Mouse (Mus musculus) splenic B cell, adult 2 months (primary cell): ENCODE results near the gene Cpsf6.

Experiments used
- DNase-seq: peaks from one replicate; pipeline ENCODE4 v3.0.0-alpha.2; 2011; ENCODE audit warnings: low read depth, low spot score
- H3K27me3 ChIP-seq: 2 replicates; pipeline ENCODE4 v1.6.1; 2012; ENCODE audit warnings: mild to moderate bottlenecking, low read length, moderate library complexity, mixed read lengths; ENCODE audit not compliant: control insufficient read depth, poor library complexity, insufficient read depth, severe bottlenecking
- H3K36me3 ChIP-seq: 2 replicates; pipeline ENCODE4 v1.6.1; 2012; ENCODE audit warnings: mild to moderate bottlenecking, low read length, moderate library complexity, mixed read lengths; ENCODE audit not compliant: control insufficient read depth, poor library complexity, insufficient read depth, severe bottlenecking

Gene Cpsf6

DNA sequence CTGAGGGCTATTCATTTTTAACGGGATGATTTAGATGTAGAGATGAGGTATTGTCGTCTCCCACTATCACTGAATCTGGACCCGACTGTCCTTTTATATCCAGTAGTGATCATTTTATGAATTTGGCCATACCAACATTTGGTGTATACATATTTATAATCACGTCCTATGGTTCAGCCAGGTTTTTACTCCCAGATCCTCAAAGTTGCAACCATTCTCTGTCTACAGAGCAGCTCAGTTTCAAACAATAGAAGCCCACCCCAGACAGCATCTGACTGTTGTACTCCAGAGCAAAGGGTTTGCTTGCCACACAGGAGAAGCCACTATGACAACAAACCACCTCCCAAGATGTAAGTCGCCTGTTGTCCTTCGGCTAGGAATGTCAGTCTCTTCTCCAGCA lies 7.2 kb upstream of the Cpsf6 start:
- H3K27me3 ChIP-seq = no peaks in the 10 kb centered on the region
- no peaks in the 10 kb centered on the region for H3K36me3 ChIP-seq
- DNase-seq = no peak

DNA sequence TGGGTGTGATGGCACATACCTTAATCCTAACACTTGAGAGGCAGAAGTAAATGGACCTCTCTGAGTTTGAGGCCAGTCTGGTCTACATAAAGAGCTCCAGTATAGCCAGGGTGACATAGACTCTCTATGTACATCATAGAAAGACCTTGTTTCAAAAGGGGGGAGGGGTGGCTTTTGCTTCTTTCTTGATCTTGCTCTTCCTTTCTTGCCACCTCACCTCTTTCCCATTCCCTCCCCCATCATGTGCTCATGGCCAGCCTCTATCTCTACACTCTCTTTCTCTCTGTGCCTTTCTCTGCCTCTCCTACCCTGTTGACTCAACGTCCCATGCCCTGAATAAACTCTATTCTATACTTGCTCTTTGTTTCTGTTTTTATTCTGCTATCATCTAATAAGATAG lies 6.4 kb upstream of the Cpsf6 start:
- H3K27me3 ChIP-seq = no peaks in the 10 kb centered on the region
- H3K36me3 ChIP-seq = no peaks in the 10 kb centered on the region
- no peak for DNase-seq

DNA sequence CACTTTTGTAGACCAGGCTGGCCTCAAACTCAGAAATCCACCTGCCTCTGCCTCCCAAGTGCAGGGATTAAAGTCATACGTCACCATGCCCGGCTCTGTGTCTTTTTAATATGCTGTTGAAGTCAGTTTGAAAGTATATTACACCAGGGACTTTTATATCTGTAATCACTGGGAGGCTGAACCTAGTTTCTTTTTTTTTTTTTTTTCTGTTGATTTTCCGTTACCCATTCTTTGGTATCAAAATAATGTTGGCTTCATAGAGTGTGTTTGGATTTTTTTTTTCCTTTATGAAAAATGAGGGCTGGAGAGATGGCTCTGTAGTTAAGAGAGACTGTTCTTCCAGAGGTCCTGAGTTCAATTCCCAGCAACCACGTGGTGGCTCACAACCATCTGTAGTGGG lies 5.6 kb upstream of the Cpsf6 start:
- H3K27me3 ChIP-seq = no peaks in the 10 kb centered on the region
- DNase-seq = no peak
- H3K36me3 ChIP-seq = no peaks in the 10 kb centered on the region

DNA sequence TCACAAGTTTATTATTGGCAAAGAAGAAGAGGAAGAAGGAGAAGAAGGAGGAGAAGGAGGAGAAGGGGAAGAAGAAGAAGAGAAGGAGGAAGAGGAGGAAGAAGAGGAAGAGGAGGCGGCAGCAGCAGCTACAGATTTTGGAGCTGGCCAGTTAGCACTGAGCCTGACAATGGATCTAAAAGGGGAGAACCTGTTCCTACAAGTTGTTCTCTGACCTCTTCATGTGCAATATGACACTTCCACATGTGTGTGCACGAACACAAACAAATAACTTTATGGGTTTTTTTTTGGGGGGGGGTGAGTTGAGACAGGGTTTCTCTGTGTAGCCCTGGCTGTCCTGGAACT lies 5.2 kb upstream of the Cpsf6 start:
- DNase-seq = no peak
- H3K36me3 ChIP-seq = no peaks in the 10 kb centered on the region

DNA sequence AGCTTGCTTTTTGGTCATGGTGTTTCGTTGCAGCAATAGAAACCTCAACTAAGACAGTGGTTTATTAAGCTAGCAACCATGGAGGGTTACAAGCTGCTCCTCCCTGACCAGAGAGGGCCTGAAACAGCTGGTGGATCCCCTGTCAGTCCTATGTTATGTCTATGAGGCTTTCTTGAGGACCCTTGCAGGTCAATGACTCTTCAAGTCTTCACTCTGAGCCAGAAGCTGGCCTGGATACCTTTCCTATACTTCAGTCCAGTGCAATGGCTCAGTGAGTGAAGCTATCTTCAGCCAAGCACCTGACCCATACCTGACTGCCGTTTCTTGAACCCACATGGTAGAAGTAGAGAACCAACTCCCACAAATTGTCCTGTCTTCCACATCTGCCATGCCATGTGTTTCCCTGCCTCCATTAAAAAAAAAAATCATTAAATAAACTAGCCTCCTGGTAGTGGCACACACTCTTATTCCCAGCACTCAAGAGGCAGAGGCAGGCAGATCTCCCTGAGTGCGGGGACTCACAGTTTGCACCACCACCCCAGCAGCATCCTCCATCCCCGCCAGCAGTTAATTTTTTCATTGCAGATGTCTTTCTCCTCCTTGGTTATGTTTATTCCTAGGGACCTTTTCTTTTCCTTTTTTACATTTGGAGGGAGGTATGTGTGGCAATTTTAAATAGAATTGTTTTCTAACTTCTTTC lies 4.7 kb upstream of the Cpsf6 start:
- H3K36me3 ChIP-seq = no peaks in the 10 kb centered on the region
- no peaks in the 10 kb centered on the region for H3K27me3 ChIP-seq
- no peak for DNase-seq

More for the DNA sequence above, 5.2 kb upstream of the Cpsf6 start:
- no peaks in the 10 kb centered on the region for H3K27me3 ChIP-seq

DNA sequence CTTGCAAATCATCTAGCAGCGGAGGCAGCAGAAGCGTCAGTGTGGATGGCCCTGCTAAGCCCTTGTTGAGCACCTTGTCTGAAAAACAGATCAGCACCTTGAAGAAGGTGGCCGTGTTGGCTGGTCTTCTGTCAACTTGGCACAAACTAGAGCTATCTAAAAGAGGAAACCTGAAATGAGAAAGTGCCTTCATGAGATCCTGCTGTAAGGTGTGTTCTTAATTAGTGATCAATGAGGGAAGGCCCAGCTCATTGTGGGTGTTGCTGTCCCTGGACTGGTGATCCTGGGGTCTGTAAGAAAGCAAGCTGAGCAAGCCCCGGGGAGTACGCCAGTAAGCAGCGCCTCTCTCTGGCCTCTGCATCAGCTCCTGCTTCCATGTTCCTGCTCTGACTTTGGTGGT lies 4.1 kb upstream of the Cpsf6 start:
- Histone ChIP-seq H3K27me3 (no peaks in the 10 kb centered on the region), H3K36me3 (no peaks in the 10 kb centered on the region)
- no peak for DNase-seq

DNA sequence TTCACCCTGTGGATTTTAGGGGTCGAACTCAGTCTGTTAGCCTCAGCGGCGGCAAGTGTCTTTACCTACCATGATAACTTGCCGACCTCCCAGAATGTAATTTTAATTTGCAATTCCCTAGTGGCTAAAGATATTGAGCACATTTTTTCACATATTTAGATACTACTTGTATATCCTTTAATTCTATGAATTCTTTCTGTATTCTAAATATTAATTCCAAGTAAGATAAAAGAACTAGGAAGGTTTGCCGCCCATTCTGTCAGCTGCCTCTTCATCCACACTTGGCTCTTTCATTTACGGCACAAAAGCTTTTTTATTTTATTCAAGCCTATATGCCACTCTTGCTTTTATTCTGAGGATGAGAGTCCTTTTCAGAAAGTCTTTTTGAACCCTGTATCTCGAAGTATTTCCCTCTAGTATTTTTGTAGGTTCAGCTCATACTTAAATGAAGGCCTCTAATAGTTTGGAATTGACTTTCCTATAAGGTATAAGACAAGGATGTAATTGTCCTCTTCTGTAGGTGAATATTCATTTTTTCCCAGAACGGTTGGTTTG lies 3.3 kb upstream of the Cpsf6 start:
- Histone ChIP-seq H3K27me3 (no peaks in the 10 kb centered on the region), H3K36me3 (no peaks in the 10 kb centered on the region)
- DNase-seq = no peak

DNA sequence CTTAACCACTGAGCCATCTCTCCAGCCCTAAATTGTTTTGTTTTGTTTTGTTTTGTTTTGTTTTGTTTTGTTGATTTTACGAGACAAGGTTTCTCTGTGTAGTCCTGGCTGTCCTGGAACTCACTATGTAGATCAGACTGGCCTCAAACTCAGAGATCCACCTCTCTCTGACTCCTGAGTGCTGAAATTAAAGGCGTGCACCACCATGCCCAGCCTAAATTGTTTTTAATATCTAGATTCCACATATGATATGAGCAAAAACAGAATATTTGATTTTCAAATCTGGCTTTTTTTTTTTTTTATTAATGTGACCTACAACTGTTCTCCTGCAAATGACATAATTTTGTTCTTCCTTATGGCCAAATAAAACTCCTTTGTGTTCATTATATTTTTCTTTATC lies 2.3 kb upstream of the Cpsf6 start:
- H3K27me3 ChIP-seq = no peaks in the 10 kb centered on the region
- no peak for DNase-seq

DNA sequence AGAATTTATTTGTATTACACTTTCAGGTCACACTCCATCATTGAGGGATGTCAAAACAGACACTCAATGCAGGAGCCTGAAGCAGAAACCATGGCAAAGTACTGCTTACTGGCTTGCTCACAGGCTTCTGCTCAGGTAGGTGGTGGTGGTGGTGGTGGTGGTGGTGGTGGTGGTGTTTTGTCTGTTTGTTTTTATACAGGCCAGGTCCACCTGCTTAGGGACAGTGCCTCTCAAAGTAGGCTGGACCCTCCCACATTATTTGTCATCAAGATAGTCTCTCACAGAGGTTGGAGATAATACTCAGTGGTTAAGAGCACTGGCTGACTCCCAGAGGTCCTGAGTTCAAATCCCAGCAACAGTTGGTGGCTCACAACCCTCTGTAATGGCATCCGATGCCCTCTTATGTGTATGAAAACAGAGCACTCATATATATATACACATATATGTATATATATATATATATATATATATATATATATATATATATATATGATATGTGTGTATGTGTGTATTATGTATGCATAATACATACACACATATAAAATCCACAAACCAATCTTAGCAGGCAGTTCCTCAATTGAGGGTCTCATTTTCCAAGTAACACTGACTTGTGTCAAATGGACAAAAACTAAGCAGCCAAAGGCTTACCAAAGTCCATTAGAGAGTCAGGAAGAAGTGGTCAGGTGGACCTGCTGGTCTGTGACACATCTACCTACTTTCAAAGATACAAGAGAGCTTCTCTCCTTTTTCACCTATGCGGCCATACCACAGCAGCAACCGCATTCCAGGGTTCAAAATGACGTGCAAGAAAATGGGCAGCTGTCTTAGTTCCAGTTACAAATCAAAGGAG lies 1.1 kb upstream of the Cpsf6 start:
- Histone ChIP-seq H3K27me3 (no peaks in the 10 kb centered on the region), H3K36me3 (no peaks in the 10 kb centered on the region)
- DNase-seq = no peak

More for the DNA sequence above, 2.3 kb upstream of the Cpsf6 start:
- H3K36me3 ChIP-seq = no peaks in the 10 kb centered on the region

DNA sequence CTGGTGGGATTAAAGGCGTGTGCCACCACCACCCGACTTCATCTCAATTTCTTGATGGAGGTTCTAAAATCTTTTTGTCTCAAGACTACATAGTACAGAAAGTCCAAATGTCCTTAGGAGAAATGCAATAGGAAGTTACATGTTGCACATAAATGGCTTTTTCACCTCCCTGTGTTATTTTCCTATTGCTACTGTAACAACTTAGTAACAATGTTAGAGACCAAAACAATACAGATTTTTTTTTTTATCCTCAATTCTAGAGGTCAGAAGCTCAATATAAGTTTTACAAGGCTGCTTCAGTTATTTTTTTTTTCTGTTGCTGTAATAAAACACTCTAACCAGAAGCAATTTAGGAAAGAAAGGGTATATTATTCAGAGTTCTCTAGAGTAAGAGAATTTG lies 374 bp downstream of the Cpsf6 start:
- H3K27me3 ChIP-seq = no peaks in the 10 kb centered on the region
- no peak for DNase-seq
- H3K36me3 ChIP-seq = no peaks in the 10 kb centered on the region

DNA sequence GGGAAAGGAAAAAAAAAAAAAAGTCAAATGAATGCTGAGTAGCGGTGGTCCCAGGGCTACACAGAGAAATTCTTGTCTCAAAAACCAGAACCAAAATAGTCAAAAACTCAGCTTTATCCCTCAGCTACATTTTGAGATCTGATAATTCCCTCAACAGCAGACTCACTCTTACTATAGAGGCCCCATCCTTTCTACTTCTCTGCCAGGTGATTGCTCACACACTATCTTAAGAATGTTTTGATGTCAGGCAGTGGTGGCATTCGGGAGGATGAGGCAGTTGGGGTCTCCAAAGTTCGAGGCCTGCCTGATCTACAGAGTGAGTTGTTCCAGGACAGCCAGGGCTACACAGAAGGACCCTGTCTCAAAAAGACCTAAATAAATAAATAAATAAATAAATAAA lies 1.2 kb downstream of the Cpsf6 start:
- no peak for DNase-seq
- Histone ChIP-seq H3K36me3 (no peaks in the 10 kb centered on the region), H3K27me3 (no peaks in the 10 kb centered on the region)

DNA sequence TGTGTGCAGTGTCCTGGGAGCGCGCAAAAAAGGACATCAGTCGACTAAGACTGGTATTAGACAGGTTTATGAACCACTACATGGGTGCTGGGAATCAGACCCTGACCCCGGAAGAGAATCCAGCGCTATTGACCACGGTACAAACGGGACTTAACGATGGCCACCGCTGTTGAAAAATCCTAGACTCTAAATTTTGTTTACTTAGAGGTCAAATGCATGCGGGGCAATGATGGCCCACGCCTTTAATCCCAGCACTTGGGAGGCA lies 1.6 kb downstream of the Cpsf6 start:
- DNase-seq = no peak
- no peaks in the 10 kb centered on the region for H3K36me3 ChIP-seq
- no peaks in the 10 kb centered on the region for H3K27me3 ChIP-seq

DNA sequence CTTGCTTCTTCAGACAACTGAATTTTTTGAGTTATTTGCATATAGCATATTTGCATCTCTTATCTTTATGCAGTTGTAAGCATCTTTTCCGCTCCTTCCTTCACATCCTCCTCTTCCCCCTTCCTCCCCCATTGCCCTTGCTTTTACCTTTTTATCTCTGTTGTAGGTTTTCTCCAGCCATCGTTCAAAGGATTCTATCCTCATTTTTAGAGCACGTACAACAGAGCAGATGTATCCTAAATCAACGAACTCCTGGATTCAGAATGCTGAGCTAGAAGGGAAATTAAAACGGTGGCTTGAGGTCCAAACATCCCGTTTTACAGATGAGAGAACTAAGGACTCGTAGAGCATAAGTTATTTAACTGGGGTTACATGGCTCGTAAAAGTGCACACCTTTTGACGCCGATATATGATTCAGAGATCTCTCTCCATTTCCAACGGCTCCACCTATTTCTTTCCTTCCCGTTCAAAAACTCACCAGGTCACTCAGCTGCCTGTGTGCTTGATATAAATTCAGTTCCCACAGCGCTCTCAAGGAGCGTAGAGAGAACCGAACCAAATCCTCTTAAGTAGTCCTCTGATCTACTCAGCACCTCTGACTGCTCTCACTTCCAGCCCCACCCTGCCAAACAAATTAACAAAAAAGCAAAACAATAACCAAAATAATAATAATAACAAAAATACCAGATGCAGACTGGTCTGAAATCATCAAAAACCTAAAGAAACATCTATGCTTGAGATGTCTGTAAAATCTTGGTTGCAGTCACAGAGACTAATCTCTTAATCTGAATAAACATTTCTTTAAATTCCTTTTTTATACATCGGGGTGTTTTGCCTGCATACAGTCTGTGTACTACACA lies 2.2 kb downstream of the Cpsf6 start:
- Histone ChIP-seq H3K27me3 (no peaks in the 10 kb centered on the region), H3K36me3 (no peaks in the 10 kb centered on the region)
- DNase-seq = peak; percentile 60

DNA sequence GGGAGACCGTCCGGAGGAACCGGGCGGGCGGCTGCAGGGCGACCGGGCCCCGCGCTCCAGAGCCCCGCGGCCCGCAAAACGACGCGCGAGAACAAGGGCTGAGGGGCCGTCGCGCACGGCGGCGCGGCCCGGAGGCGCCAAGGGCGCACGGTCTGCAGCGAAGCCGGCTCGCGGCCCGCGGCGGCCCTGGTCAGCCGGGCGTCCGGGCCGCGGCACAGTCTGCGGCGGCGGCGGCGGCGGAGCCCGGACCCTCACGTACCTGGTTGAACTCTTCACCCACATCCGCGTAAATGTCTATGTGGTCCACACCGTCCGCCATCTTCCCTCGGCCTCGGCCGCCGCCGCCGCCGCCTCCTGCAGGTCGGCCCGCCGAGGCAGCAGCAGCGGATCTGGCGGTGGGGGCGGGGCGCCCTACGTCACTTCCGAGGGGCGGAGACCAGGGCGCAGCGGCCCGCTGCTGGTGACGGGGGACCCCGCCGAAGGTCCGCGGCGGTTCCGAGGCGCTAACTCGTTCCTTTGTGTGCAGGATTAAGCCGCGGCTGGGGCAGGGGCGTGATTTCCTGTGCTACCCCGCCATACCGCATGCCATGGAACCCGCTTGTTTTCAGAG lies 3.1 kb downstream of the Cpsf6 start:
- H3K27me3 ChIP-seq = no peaks in the 10 kb centered on the region
- H3K36me3 ChIP-seq = no peaks in the 10 kb centered on the region
- DNase-seq = peak; percentile 96
